Mouse (Mus musculus) right cerebral cortex, postnatal 25 days (tissue): Measurements from ENCODE around the gene Wipf3.

Source experiments
- DNase-seq: peaks from one replicate; pipeline ENCODE4 v3.0.0; 2022

The Wipf3 gene

GRCm38 (mm10) chr6:54537053-54537452 is 107.7 kb downstream of the Wipf3 start:
- DNase-seq: no peak

GRCm38 (mm10) chr6:54538773-54539173 is 109.4 kb downstream of the Wipf3 start:
- DNase-seq: no peak

GRCm38 (mm10) chr6:54539396-54539795 is 110.0 kb downstream of the Wipf3 start:
- DNase-seq: no peak

- no peak for DNase-seq
Measured at GRCm38 (mm10) chr6:54540252-54540887, 111.0 kb downstream of the Wipf3 start.

- no peak for DNase-seq
Measured at GRCm38 (mm10) chr6:54542836-54543235, 113.4 kb downstream of the Wipf3 start.

GRCm38 (mm10) chr6:54543646-54544045 is 114.2 kb downstream of the Wipf3 start:
- DNase-seq: no peak

GRCm38 (mm10) chr6:54548314-54549019 is 119.1 kb downstream of the Wipf3 start:
- DNase-seq: no peak

- DNase-seq: no peak
Measured at GRCm38 (mm10) chr6:54549311-54549710, 119.9 kb downstream of the Wipf3 start.

- DNase-seq: no peak
Measured at GRCm38 (mm10) chr6:54550801-54551323, 121.5 kb downstream of the Wipf3 start.

- DNase-seq: no peak
Measured at GRCm38 (mm10) chr6:54552721-54553413, 123.5 kb downstream of the Wipf3 start.
